28 mouse cellular contexts compared by ENCODE assay signal in the genomic region with DNA sequence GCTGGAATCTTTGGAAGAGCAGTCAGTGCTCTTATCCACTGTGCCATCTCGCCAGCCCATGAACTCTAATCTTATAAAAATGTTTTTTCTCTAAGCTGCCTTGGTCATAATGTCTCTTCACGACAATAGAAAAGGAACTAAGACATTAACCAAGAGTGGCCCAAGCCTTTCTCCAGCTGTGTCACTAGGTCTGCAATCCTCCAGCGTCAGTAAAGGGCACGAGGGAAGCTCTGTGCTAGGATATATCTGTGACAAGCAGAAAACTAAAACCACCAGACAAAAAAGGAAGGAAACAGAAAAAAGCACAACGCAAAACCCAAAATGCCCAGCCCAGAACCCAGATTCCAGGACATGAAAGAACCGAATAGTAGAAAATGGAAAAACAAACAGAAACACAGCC. TPM values are rescaled to one million over a fixed set of nuclear protein-coding genes. Genes with fewer than 3 reads are reported as not detected.
"Had no signal": no experiment of that assay in that cellular context is flagged by ENCODE, and none has a peak within 500 bp of the region (broad histone marks: within the 10 kb centered on the region; RNA-seq: fewer than 3 reads in every experiment).

No protein-coding gene starts in this region.

- H3K9ac ChIP-seq: limb, embryonic 13.5 days; liver, embryonic 12.5 days; liver, embryonic 15.5 days; lung, embryonic 15.5 days; midbrain, embryonic 13.5 days had no signal

- ATAC-seq: intestine, postnatal 0 days; liver, embryonic 12.5 days; midbrain, embryonic 13.5 days; midbrain, embryonic 16.5 days had no signal

- H3K4me3 ChIP-seq: limb, embryonic 10.5 days; limb, embryonic 13.5 days; liver, embryonic 12.5 days; liver, embryonic 15.5 days; lung, embryonic 15.5 days; megakaryocyte, embryonic 14.5 days; midbrain, embryonic 10.5 days; midbrain, embryonic 13.5 days had no signal

- H3K27me3 ChIP-seq: limb, embryonic 13.5 days; liver, embryonic 12.5 days; liver, embryonic 15.5 days; lung, embryonic 15.5 days; midbrain, embryonic 13.5 days had no signal

- H3K27ac ChIP-seq: limb, embryonic 10.5 days; limb, embryonic 13.5 days; liver, embryonic 12.5 days; liver, embryonic 15.5 days; lung, embryonic 15.5 days; midbrain, embryonic 10.5 days; midbrain, embryonic 13.5 days; stomach, postnatal 0 days had no signal

- H3K9me3 ChIP-seq: limb, embryonic 10.5 days; limb, embryonic 13.5 days; liver, embryonic 12.5 days; liver, embryonic 15.5 days; lung, embryonic 15.5 days; midbrain, embryonic 10.5 days; midbrain, embryonic 13.5 days had no signal

- H3K4me2 ChIP-seq: limb, embryonic 13.5 days; liver, embryonic 12.5 days; liver, embryonic 15.5 days; lung, embryonic 15.5 days; midbrain, embryonic 13.5 days had no signal

- H3K36me3 ChIP-seq: limb, embryonic 10.5 days; limb, embryonic 13.5 days; liver, embryonic 12.5 days; liver, embryonic 15.5 days; lung, embryonic 15.5 days; midbrain, embryonic 10.5 days; midbrain, embryonic 13.5 days had no signal

- DNase-seq: kidney, adult 2 months; kidney, postnatal 10 days; kidney, postnatal 4 days; liver; lung, adult 18-20 months; lung, postnatal 10 days; lung, postnatal 36 days; right cerebral cortex, postnatal 4 days; thymus, postnatal 25 days had no signal

- H3K4me1 ChIP-seq: limb, embryonic 10.5 days; limb, embryonic 13.5 days; liver, embryonic 12.5 days; liver, embryonic 15.5 days; lung, embryonic 15.5 days had no signal

RNA-seq across cellular contexts. Expression of a gene that starts 17.1 kb away (rescaled TPM):
- total RNA-seq: layer of hippocampus, adult 18-20 months; layer of hippocampus, postnatal 25 days; left cerebral cortex, adult 18-20 months; left cerebral cortex, postnatal 25 days had no signal
- polyA plus RNA-seq: kidney, adult 2 months; limb, embryonic 10.5 days; liver, embryonic 12.5 days; liver, embryonic 15.5 days; midbrain, embryonic 10.5 days; midbrain, embryonic 13.5 days; midbrain, embryonic 16.5 days; neural tube, embryonic 11.5 days; neural tube, embryonic 14.5 days had no signal

RNA-seq across cellular contexts. Expression of a gene that starts 33.4 kb away (rescaled TPM):
- total RNA-seq: left cerebral cortex, adult 18-20 months had no signal

RNA-seq across cellular contexts. Expression of a gene that starts 54.4 kb away (rescaled TPM):
- polyA plus RNA-seq: kidney, embryonic 14.5 days; liver, embryonic 12.5 days; liver, embryonic 15.5 days; neural tube, embryonic 11.5 days; neural tube, embryonic 14.5 days; stomach, embryonic 14.5 days; stomach, postnatal 0 days had no signal
